Mouse (Mus musculus) cerebellum, adult 2 months (tissue): Measurements from ENCODE around the gene Csrp3. TPM values are rescaled to one million over a fixed set of nuclear protein-coding genes. Genes with fewer than 3 reads are reported as not detected.

Experiments used
- DNase-seq, 2 experiments: peaks; one replicate each; pipeline ENCODE4 v3.0.0; 2021
- H3K27ac ChIP-seq: fragments of 200-500 bp; 2 replicates; pipeline ENCODE4 v1.5.1; 2012; ENCODE audit warnings: low read length, control low read depth, inconsistent platforms; ENCODE audit not compliant: insufficient read depth
- H3K27me3 ChIP-seq: fragments of 200-500 bp; 2 replicates; pipeline ENCODE4 v1.6.1; 2012; ENCODE audit warnings: inconsistent platforms, mild to moderate bottlenecking, low read length, moderate library complexity; ENCODE audit not compliant: control insufficient read depth, insufficient read depth
- H3K4me1 ChIP-seq: fragments of 200-500 bp; 2 replicates; pipeline ENCODE4 v1.6.1; 2011; ENCODE audit warnings: low read length; ENCODE audit not compliant: control insufficient read depth, insufficient read depth
- H3K4me3 ChIP-seq: fragments of 200-500 bp; replicated peaks from 2 replicates; pipeline ENCODE3; 2011; ENCODE audit warnings: mild to moderate bottlenecking, low read depth, low read length, control low read depth; ENCODE audit not compliant: insufficient read depth
- CTCF ChIP-seq: fragments of 200-500 bp; IDR thresholded peaks from 2 replicates; pipeline ENCODE4 v1.5.1; 2011; ENCODE audit warnings: low read depth, mild to moderate bottlenecking, control low read depth, low read length, moderate library complexity, borderline replicate concordance; ENCODE audit not compliant: insufficient read depth
- POLR2A ChIP-seq: fragments of 200-500 bp; IDR thresholded peaks from 2 replicates; pipeline ENCODE4 v1.6.1; 2011; ENCODE audit warnings: low read length, control low read depth, borderline replicate concordance; ENCODE audit not compliant: insufficient read depth
- WGBS: fragments of 180-500 bp; shearing (Covaris S2); methylation state at CpG from one replicate; pipeline ENCODE4 v1.1.7; 2018; 5-methylcytosine and 5-hydroxymethylcytosine counted together
- polyA plus RNA-seq: library from polyadenylated mRNA; depleted of rRNA; stranded (reverse); fragments of >200 nt; gene quantifications from 2 replicates; pipeline ENCODE4 v1.2.3, GENCODE M21; 2012

The Csrp3 gene
- polyA plus RNA-seq, 1 experiment: not detected

GRCm38 (mm10) chr7:48836949-48837348 lies 10.9 kb downstream of the Csrp3 start:
- no peak for DNase-seq
- 73% methylated on average over 6 of the region's 6 CpGs for WGBS
- Histone ChIP-seq H3K27ac (no peak overlapping the region), H3K4me1 (no peaks in the 10 kb centered on the region; the same call in 1 of the 2 replicates), H3K4me3 (no peak overlapping the region), H3K27me3 (no peaks in the 10 kb centered on the region)
- TF ChIP-seq POLR2A (no peak), CTCF (no peak)

GRCm38 (mm10) chr7:48834989-48835626 lies 12.7 kb downstream of the Csrp3 start:
- Histone ChIP-seq H3K27me3 (no peaks in the 10 kb centered on the region), H3K4me1 (no peaks in the 10 kb centered on the region), H3K4me3 (no peak overlapping the region), H3K27ac (no peak overlapping the region)
- no peak for TF ChIP-seq CTCF
- TF ChIP-seq POLR2A: no peak
- 61% methylated on average over 12 of the region's 12 CpGs for WGBS
- no peak for DNase-seq

- Histone ChIP-seq H3K27ac (no peak overlapping the region), H3K27me3 (no peaks in the 10 kb centered on the region), H3K4me1 (no peaks in the 10 kb centered on the region), H3K4me3 (no peak overlapping the region)
- DNase-seq: no peak
- TF ChIP-seq POLR2A: no peak
- TF ChIP-seq CTCF: no peak
- WGBS: 37% methylated on average over 4 of the region's 4 CpGs
These were observed 13.4 kb downstream of the Csrp3 start for GRCm38 (mm10) chr7:48834371-48834970.

GRCm38 (mm10) chr7:48832735-48833134 lies 15.1 kb downstream of the Csrp3 start:
- 100% methylated on average over 1 of the region's 1 CpGs for WGBS
- no peaks in the 10 kb centered on the region for H3K27me3 ChIP-seq
- no peak overlapping the region for H3K27ac ChIP-seq
- H3K4me3 ChIP-seq: no peak overlapping the region
- no peaks in the 10 kb centered on the region for H3K4me1 ChIP-seq
- DNase-seq: no peak
- no peak for TF ChIP-seq POLR2A
- TF ChIP-seq CTCF: no peak

- 66% methylated on average over 2 of the region's 2 CpGs for whole genome bisulfite sequencing
- H3K27me3 ChIP-seq: no peaks in the 10 kb centered on the region
- no peak overlapping the region for H3K4me3 ChIP-seq
- H3K4me1 ChIP-seq: no peaks in the 10 kb centered on the region
- TF ChIP-seq CTCF: no peak
- TF ChIP-seq POLR2A: no peak
- no peak overlapping the region for H3K27ac ChIP-seq
- DNase-seq: no peak
These were observed 17.4 kb downstream of the Csrp3 start for GRCm38 (mm10) chr7:48830395-48830794.

- Histone ChIP-seq H3K4me1 (no peaks in the 10 kb centered on the region), H3K27me3 (no peaks in the 10 kb centered on the region), H3K27ac (no peak overlapping the region), H3K4me3 (no peak overlapping the region)
- 81% methylated on average over 5 of the region's 5 CpGs for WGBS
- DNase-seq: no peak
- TF ChIP-seq POLR2A: no peak
- no peak for TF ChIP-seq CTCF
These were observed 18.5 kb downstream of the Csrp3 start for GRCm38 (mm10) chr7:48829177-48829910.

GRCm38 (mm10) chr7:48825170-48825569 lies 22.7 kb downstream of the Csrp3 start:
- TF ChIP-seq POLR2A (no peak), CTCF (no peak)
- H3K27me3 ChIP-seq: no peaks in the 10 kb centered on the region
- H3K4me1 ChIP-seq: no peaks in the 10 kb centered on the region
- 96% methylated on average over 6 of the region's 6 CpGs for WGBS
- H3K27ac ChIP-seq: no peak overlapping the region
- no peak overlapping the region for H3K4me3 ChIP-seq
- no peak for DNase-seq

- 94% methylated on average over 1 of the region's 1 CpGs for WGBS
These were observed 23.2 kb downstream of the Csrp3 start for GRCm38 (mm10) chr7:48824671-48825070.

More at GRCm38 (mm10) chr7:48824671-48825070, 23.2 kb downstream of the Csrp3 start:
- H3K4me3 ChIP-seq: no peak overlapping the region
- TF ChIP-seq POLR2A: no peak
- no peak for TF ChIP-seq CTCF
- no peaks in the 10 kb centered on the region for H3K27me3 ChIP-seq
- H3K4me1 ChIP-seq: no peaks in the 10 kb centered on the region
- H3K27ac ChIP-seq: no peak overlapping the region
- no peak for DNase-seq
